In genomic region chr3:87970939-87971488, GRCm38 (mm10) we compare ENCODE assay signal across 9 mouse cellular contexts. TPM values are rescaled to one million over a fixed set of nuclear protein-coding genes. Genes with fewer than 3 reads are reported as not detected.
A peak's percentile ranks its signal among the peaks of the same experiment; 100 is the strongest.
DNase-seq lines count a peak whose midpoint lies in the region; ATAC-seq and TF ChIP-seq lines count a peak whose summit lies in the region.
"Had no signal": no experiment of that assay in that cellular context is flagged by ENCODE, and none has a peak within 500 bp of the region (broad histone marks: within the 10 kb centered on the region; RNA-seq: fewer than 3 reads in every experiment).

Gene Nes, plus strand, starts transcription at chr3:87971078.

- H3K9ac ChIP-seq in forebrain, embryonic 16.5 days (replicated peaks; ENCODE audit: low read depth, low read length) = peak within 1 kb of the TSS; percentile 66
- H3K9ac ChIP-seq in hindbrain, embryonic 12.5 days = peak within 1 kb of the TSS; percentile 86
- H3K9ac ChIP-seq in limb, embryonic 15.5 days = peak within 1 kb of the TSS; percentile 62
- H3K9ac ChIP-seq in midbrain, embryonic 16.5 days (ENCODE audit: low read depth, low read length) = peak within 1 kb of the TSS; percentile 71

- no peak for TF ChIP-seq CTCF in E14TG2a.4 (conservative IDR thresholded peaks at IDR 0.05; ENCODE audit: low read length)

- no peaks in the 10 kb centered on the region for H3K9me3 ChIP-seq in E14TG2a.4 (ENCODE audit: low read length)
- no peaks in the 10 kb centered on the region for H3K9me3 ChIP-seq in forebrain, embryonic 16.5 days (ENCODE audit: control insufficient read depth, low read length)
- H3K9me3 ChIP-seq in hindbrain, embryonic 12.5 days (replicated peaks) = no peaks in the 10 kb centered on the region
- no peaks in the 10 kb centered on the region for H3K9me3 ChIP-seq in limb, embryonic 15.5 days
- H3K9me3 ChIP-seq in midbrain, embryonic 16.5 days (replicated peaks; ENCODE audit: control insufficient read depth, low read length, poor library complexity, severe bottlenecking) = no peaks in the 10 kb centered on the region

- peak within 1 kb of the TSS; percentile 79 for H3K4me3 ChIP-seq in E14TG2a.4 (replicated peaks; ENCODE audit: low read length)
- peak within 1 kb of the TSS; percentile 70 for H3K4me3 ChIP-seq in forebrain, embryonic 16.5 days (replicated peaks; ENCODE audit: low read length)
- peak within 1 kb of the TSS; percentile 69 for H3K4me3 ChIP-seq in hindbrain, embryonic 12.5 days
- H3K4me3 ChIP-seq in limb, embryonic 15.5 days = peak within 1 kb of the TSS; percentile 52
- peak within 1 kb of the TSS; percentile 58 for H3K4me3 ChIP-seq in midbrain, embryonic 16.5 days (ENCODE audit: low read depth, low read length)
- H3K4me3 ChIP-seq: erythroblast, embryonic 14.5 days had no signal

- H3K27ac ChIP-seq in forebrain, embryonic 16.5 days (ENCODE audit: low read length) = peak within 1 kb of the TSS; percentile 72
- H3K27ac ChIP-seq in hindbrain, embryonic 12.5 days = peak within 1 kb of the TSS; percentile 92
- peak within 1 kb of the TSS; percentile 67 for H3K27ac ChIP-seq in limb, embryonic 15.5 days
- H3K27ac ChIP-seq in midbrain, embryonic 16.5 days (ENCODE audit: low read length) = peak within 1 kb of the TSS; percentile 39

- H3K4me1 ChIP-seq in E14TG2a.4 (replicated peaks; ENCODE audit: low read depth, low read length) = peaks cover 54% of the 10 kb centered on the region
- peaks cover 46% of the 10 kb centered on the region for H3K4me1 ChIP-seq in forebrain, embryonic 16.5 days (replicated peaks; ENCODE audit: control insufficient read depth, insufficient read depth, low read length)
- peaks cover 49% of the 10 kb centered on the region for H3K4me1 ChIP-seq in hindbrain, embryonic 12.5 days
- peaks cover 43% of the 10 kb centered on the region for H3K4me1 ChIP-seq in limb, embryonic 15.5 days
- H3K4me1 ChIP-seq in midbrain, embryonic 16.5 days (ENCODE audit: control insufficient read depth, insufficient read depth, low read length) = peaks cover 9% of the 10 kb centered on the region

- H3K36me3 ChIP-seq in E14TG2a.4 (ENCODE audit: insufficient read depth, low read length) = peaks cover 3% of the 10 kb centered on the region; the same call in 1 of the 2 replicates
- H3K36me3 ChIP-seq in forebrain, embryonic 16.5 days (ENCODE audit: control insufficient read depth, insufficient read depth) = no peaks in the 10 kb centered on the region
- peaks cover 3% of the 10 kb centered on the region; the same call in 1 of the 2 replicates for H3K36me3 ChIP-seq in hindbrain, embryonic 12.5 days
- H3K36me3 ChIP-seq in limb, embryonic 15.5 days = no peaks in the 10 kb centered on the region
- no peaks in the 10 kb centered on the region for H3K36me3 ChIP-seq in midbrain, embryonic 16.5 days (ENCODE audit: control insufficient read depth, insufficient read depth, low read length)

- DNase-seq in ZHBTc4 (ENCODE audit: low read depth, low spot score) = peak; percentile 96
- no peak for DNase-seq in spleen, postnatal 14 days (ENCODE audit: low spot score in 2 of 2)
- no peak for DNase-seq in ovary, adult 18-20 months (ENCODE audit: low spot score)

- H3K4me2 ChIP-seq in forebrain, embryonic 16.5 days (ENCODE audit: low read length) = peak within 1 kb of the TSS; percentile 96
- peak within 1 kb of the TSS; percentile 93 for H3K4me2 ChIP-seq in hindbrain, embryonic 12.5 days (replicated peaks)
- H3K4me2 ChIP-seq in limb, embryonic 15.5 days = peak within 1 kb of the TSS; percentile 94
- H3K4me2 ChIP-seq in midbrain, embryonic 16.5 days (ENCODE audit: low read length) = peak within 1 kb of the TSS; percentile 93

- peaks cover 84% of the 10 kb centered on the region for H3K27me3 ChIP-seq in E14TG2a.4 (ENCODE audit: insufficient read depth, low read length)
- no peaks in the 10 kb centered on the region; the same call in 1 of the 2 replicates for H3K27me3 ChIP-seq in forebrain, embryonic 16.5 days (replicated peaks; ENCODE audit: control insufficient read depth, insufficient read depth, low read length)
- H3K27me3 ChIP-seq in hindbrain, embryonic 12.5 days = peaks cover 2% of the 10 kb centered on the region; the same call in 1 of the 2 replicates
- peaks cover 36% of the 10 kb centered on the region for H3K27me3 ChIP-seq in limb, embryonic 15.5 days
- peaks cover 3% of the 10 kb centered on the region; the same call in 1 of the 2 replicates for H3K27me3 ChIP-seq in midbrain, embryonic 16.5 days (ENCODE audit: control insufficient read depth, insufficient read depth, low read depth, low read length)

- WGBS in forebrain, embryonic 16.5 days = 0% methylated on average over 44 of the region's 44 CpGs
- WGBS in hindbrain, embryonic 12.5 days = under 1% methylated on average over 44 of the region's 44 CpGs
- under 1% methylated on average over 44 of the region's 44 CpGs for WGBS in limb, embryonic 15.5 days
- under 1% methylated on average over 44 of the region's 44 CpGs for WGBS in midbrain, embryonic 16.5 days

- peak; percentile 73 for ATAC-seq in forebrain, embryonic 16.5 days
- peak; percentile 60 for ATAC-seq in hindbrain, embryonic 12.5 days (ENCODE audit: low FRiP score)
- peak; percentile 55 for ATAC-seq in limb, embryonic 15.5 days (ENCODE audit: insufficient number of reproducible peaks, low FRiP score, low TSS enrichment, low read depth)
- peak; percentile 75 for ATAC-seq in midbrain, embryonic 16.5 days

RNA-seq across cellular contexts. Expression of gene Nes, which starts in this region (rescaled TPM):
- 35.7 and 41.6 TPM in 2 replicates for polyA plus RNA-seq in forebrain, embryonic 16.5 days (2015; fragmentation: Nextera tagmentation; extraction: Ambion mirVana)
- 136 and 153 TPM in 2 replicates for polyA plus RNA-seq in hindbrain, embryonic 12.5 days (2016; fragmentation: Nextera tagmentation; extraction: Ambion mirVana)
- 26.6 and 37.2 TPM in 2 replicates for polyA plus RNA-seq in limb, embryonic 15.5 days (2015; fragmentation: Nextera tagmentation; extraction: Ambion mirVana)
- polyA plus RNA-seq in midbrain, embryonic 16.5 days (2015; fragmentation: Nextera tagmentation; extraction: Ambion mirVana) = 14.1 and 21.8 TPM in 2 replicates
- polyA plus RNA-seq: erythroblast, embryonic 14.5 days had no signal

Comparison
In these comparisons a context has a peak if more than half of its experiments do, and no peak if none do; other contexts are left out.
1. H3K27ac ChIP-seq: peak in every context shown above with its lines; median percentile 92 in hindbrain, embryonic 12.5 days; 72 in forebrain, embryonic 16.5 days; 67 in limb, embryonic 15.5 days; 39 in midbrain, embryonic 16.5 days.